27 mouse cellular contexts compared by ENCODE assay signal in genomic region chr6:22161944-22162343, GRCm38 (mm10).
DNase-seq lines count a peak whose midpoint lies in the region; ATAC-seq and TF ChIP-seq lines count a peak whose summit lies in the region.
"Had no signal": no experiment of that assay in that cellular context is flagged by ENCODE, and none has a peak within 500 bp of the region (broad histone marks: within the 10 kb centered on the region; RNA-seq: fewer than 3 reads in every experiment).

No protein-coding gene starts in this region.

- intact Hi-C loops in heart, adult 2 months (cut with DNase I): no loop called here
- intact Hi-C loops in heart, postnatal 10 days (cut with DNase I): no loop called here

- H3K79me2 ChIP-seq in heart, adult 2 months (replicated peaks; ENCODE audit: control insufficient read depth, insufficient read depth, low read length): no peaks in the 10 kb centered on the region

- H3K27me3 ChIP-seq in heart, embryonic 14.5 days (ENCODE audit: control insufficient read depth, insufficient read depth, low read length): no peaks in the 10 kb centered on the region
- no peaks in the 10 kb centered on the region for H3K27me3 ChIP-seq in heart, adult 2 months (ENCODE audit: control insufficient read depth, insufficient read depth, low read length)
- H3K27me3 ChIP-seq in heart, postnatal 0 days (ENCODE audit: control insufficient read depth, insufficient read depth, low read length): no peaks in the 10 kb centered on the region
- no peaks in the 10 kb centered on the region for H3K27me3 ChIP-seq in Patski
- H3K27me3 ChIP-seq: embryonic facial prominence, embryonic 13.5 days; forebrain, embryonic 12.5 days; forebrain, embryonic 15.5 days; hindbrain, embryonic 13.5 days; intestine, embryonic 15.5 days had no signal

- H3K9me3 ChIP-seq in heart, embryonic 14.5 days (ENCODE audit: control insufficient read depth, low read length): no peaks in the 10 kb centered on the region
- H3K9me3 ChIP-seq in heart, postnatal 0 days (replicated peaks; ENCODE audit: control insufficient read depth, low read length): no peaks in the 10 kb centered on the region
- H3K9me3 ChIP-seq: embryonic facial prominence, embryonic 10.5 days; embryonic facial prominence, embryonic 13.5 days; forebrain, embryonic 12.5 days; forebrain, embryonic 15.5 days; hindbrain, embryonic 10.5 days; hindbrain, embryonic 13.5 days; intestine, embryonic 15.5 days had no signal

- in situ Hi-C loops in Patski (cut with MboI; ENCODE audit: low pct_unique_long_range_greater_than_20kb): no loop called here

- peaks cover 4% of the 10 kb centered on the region in 2 experiments; a peak in 1 of 4 replicates for H3K4me1 ChIP-seq in heart, embryonic 14.5 days (ENCODE audit: control insufficient read depth in 2 of 2, insufficient read depth in 2 of 2, low read length in 2 of 2)
- peaks cover 1% of the 10 kb centered on the region for H3K4me1 ChIP-seq in heart, adult 2 months (ENCODE audit: control insufficient read depth, insufficient read depth, low read length)
- H3K4me1 ChIP-seq in heart, postnatal 0 days (ENCODE audit: control insufficient read depth, insufficient read depth): peaks cover 12% of the 10 kb centered on the region
- H3K4me1 ChIP-seq: forebrain, embryonic 12.5 days; forebrain, embryonic 15.5 days; hindbrain, embryonic 10.5 days; hindbrain, embryonic 13.5 days; intestine, embryonic 15.5 days had no signal

- H3K9ac ChIP-seq in heart, embryonic 14.5 days (ENCODE audit: low read length): no peak overlapping the region
- no peak overlapping the region for H3K9ac ChIP-seq in heart, adult 2 months (ENCODE audit: low read depth, low read length)
- H3K9ac ChIP-seq in heart, postnatal 0 days (replicated peaks; ENCODE audit: low read depth, low read length): no peak overlapping the region
- H3K9ac ChIP-seq: embryonic facial prominence, embryonic 13.5 days; forebrain, embryonic 12.5 days; forebrain, embryonic 15.5 days; hindbrain, embryonic 13.5 days; intestine, embryonic 15.5 days had no signal

- POLR2A ChIA-PET in Patski (lab: Charles Lee): interaction anchor here (0.5 kb wide), 1 partner anchor 635 kb away, joined by 8 read pairs; no protein-coding TSS in a partner anchor

- H3K27ac ChIP-seq in heart, embryonic 14.5 days (replicated peaks in 1 of 2; ENCODE audit: control insufficient read depth in 1 of 2, insufficient read depth in 1 of 2, low read depth in 2 of 2, low read length in 2 of 2): peak overlapping the region; percentile 53 to 72; a peak in 2 of 4 replicates
- no peak overlapping the region for H3K27ac ChIP-seq in heart, adult 2 months
- H3K27ac ChIP-seq in heart, postnatal 0 days (ENCODE audit: low read depth): no peak overlapping the region
- H3K27ac ChIP-seq: embryonic facial prominence, embryonic 10.5 days; embryonic facial prominence, embryonic 13.5 days; forebrain, embryonic 12.5 days; forebrain, embryonic 15.5 days; hindbrain, embryonic 10.5 days; hindbrain, embryonic 13.5 days; intestine, embryonic 15.5 days had no signal

- CTCF ChIA-PET in Patski (lab: Charles Lee): interaction anchor here (1.3 to 1.5 kb wide), 4 partner anchors 8 to 43 kb away, joined by 3 to 5 read pairs (median 4); no protein-coding TSS in a partner anchor

- peak; percentile 75 for ATAC-seq in heart, embryonic 14.5 days (ENCODE audit: insufficient number of reproducible peaks, insufficient read depth, low FRiP score, low read depth)
- ATAC-seq in heart, postnatal 0 days (ENCODE audit: insufficient read depth, low read depth): peak; percentile 64
- peak; percentile 93 for ATAC-seq in Patski
- ATAC-seq: CD4-positive, CD25-positive, alpha-beta regulatory T cell, adult 4 months; forebrain, embryonic 15.5 days; hindbrain, embryonic 16.5 days; intestine, embryonic 15.5 days had no signal

- no peaks in the 10 kb centered on the region for H3K36me3 ChIP-seq in heart, embryonic 14.5 days (ENCODE audit: control insufficient read depth, insufficient read depth, low read length)
- peaks cover 5% of the 10 kb centered on the region for H3K36me3 ChIP-seq in heart, adult 2 months (ENCODE audit: control insufficient read depth, insufficient read depth, low read length)
- no peaks in the 10 kb centered on the region for H3K36me3 ChIP-seq in heart, postnatal 0 days (replicated peaks; ENCODE audit: control insufficient read depth, insufficient read depth, low read length)
- H3K36me3 ChIP-seq: embryonic facial prominence, embryonic 10.5 days; embryonic facial prominence, embryonic 13.5 days; forebrain, embryonic 12.5 days; forebrain, embryonic 15.5 days; hindbrain, embryonic 10.5 days; hindbrain, embryonic 13.5 days; intestine, embryonic 15.5 days had no signal

- H3K4me3 ChIP-seq in heart, embryonic 14.5 days (ENCODE audit: control insufficient read depth in 1 of 2, insufficient read depth in 1 of 2, low read depth in 1 of 2, low read length in 2 of 2): no peak overlapping the region
- no peak overlapping the region for H3K4me3 ChIP-seq in heart, adult 2 months
- no peak overlapping the region for H3K4me3 ChIP-seq in heart, postnatal 0 days (ENCODE audit: low read depth, low read length)
- H3K4me3 ChIP-seq: embryonic facial prominence, embryonic 10.5 days; embryonic facial prominence, embryonic 13.5 days; erythroblast, embryonic 14.5 days; forebrain, embryonic 12.5 days; forebrain, embryonic 15.5 days; hindbrain, embryonic 10.5 days; hindbrain, embryonic 13.5 days; intestine, embryonic 15.5 days had no signal

- no peak for TF ChIP-seq EP300 in heart, adult 2 months (IDR thresholded peaks at IDR 0.05; ENCODE audit: insufficient read depth, low read depth, low read length)
- no peak for TF ChIP-seq EP300 in heart, postnatal 0 days (IDR thresholded peaks at IDR 0.05; ENCODE audit: low read depth)

- no peak for DNase-seq in heart, adult 2 months
- DNase-seq in heart, postnatal 0 days (ENCODE audit: low spot score): peak; percentile 16
- no peak for DNase-seq in heart, postnatal 10 days
- DNase-seq in Patski (ENCODE audit: low read depth, low spot score): no peak
- no peak for DNase-seq in urinary bladder, adult 18-20 months (ENCODE audit: low spot score in 2 of 2)
- DNase-seq: adrenal gland, postnatal 10 days; adrenal gland, postnatal 36 days; cerebellum, adult 11 months; cerebellum, adult 2 months; cerebellum, postnatal 10 days; cerebellum, postnatal 36 days; embryo, embryonic 11 days; gastrocnemius, postnatal 25 days; heart, postnatal 14 days; kidney, adult 11 months; kidney, adult 8-10 months had no signal

- 20% methylated on average over 1 of the region's 1 CpGs for WGBS in heart, embryonic 14.5 days
- 24% methylated on average over 1 of the region's 1 CpGs for WGBS in heart, adult 2 months
- 18% methylated on average over 1 of the region's 1 CpGs for WGBS in heart, postnatal 0 days

- no peak for TF ChIP-seq CTCF in heart, adult 2 months (IDR thresholded peaks at IDR 0.05)
- no peak for TF ChIP-seq CTCF in heart, postnatal 0 days (IDR thresholded peaks at IDR 0.05; ENCODE audit: low read depth)
- no peak for TF ChIP-seq CTCF in Patski (IDR thresholded peaks at IDR 0.05)

- H3K4me2 ChIP-seq in heart, embryonic 14.5 days (ENCODE audit: low read length): no peak overlapping the region
- H3K4me2 ChIP-seq in heart, postnatal 0 days (ENCODE audit: low read depth, low read length): no peak overlapping the region
- H3K4me2 ChIP-seq: embryonic facial prominence, embryonic 13.5 days; forebrain, embryonic 12.5 days; forebrain, embryonic 15.5 days; hindbrain, embryonic 13.5 days; intestine, embryonic 15.5 days had no signal

- no peak for TF ChIP-seq POLR2A in heart, adult 2 months (IDR thresholded peaks at IDR 0.05; ENCODE audit: insufficient read depth, low read depth, low read length)

Comparison
In these comparisons a context has a peak if more than half of its experiments do, and no peak if none do; other contexts are left out.
1. H3K27ac ChIP-seq: peak in heart, embryonic 14.5 days (2 of 2); none in heart, adult 2 months (single experiment) and heart, postnatal 0 days (single experiment).
2. Peak in every context shown above with its lines, with median percentiles within 50 percentile points of each other: ATAC-seq.